Mouse (Mus musculus): Measurements from ENCODE around the gene Sf3b2. TPM values are rescaled to one million over a fixed set of nuclear protein-coding genes. Genes with fewer than 3 reads are reported as not detected.
"Not testable (repeated sequence)": the region's sequence is repeated elsewhere in the genome, so short reads cannot be mapped to it uniquely, and the experiment has no call there.

Sf3b2 gene
- polyA plus RNA-seq, 1 experiment, result 175 TPM

DNA sequence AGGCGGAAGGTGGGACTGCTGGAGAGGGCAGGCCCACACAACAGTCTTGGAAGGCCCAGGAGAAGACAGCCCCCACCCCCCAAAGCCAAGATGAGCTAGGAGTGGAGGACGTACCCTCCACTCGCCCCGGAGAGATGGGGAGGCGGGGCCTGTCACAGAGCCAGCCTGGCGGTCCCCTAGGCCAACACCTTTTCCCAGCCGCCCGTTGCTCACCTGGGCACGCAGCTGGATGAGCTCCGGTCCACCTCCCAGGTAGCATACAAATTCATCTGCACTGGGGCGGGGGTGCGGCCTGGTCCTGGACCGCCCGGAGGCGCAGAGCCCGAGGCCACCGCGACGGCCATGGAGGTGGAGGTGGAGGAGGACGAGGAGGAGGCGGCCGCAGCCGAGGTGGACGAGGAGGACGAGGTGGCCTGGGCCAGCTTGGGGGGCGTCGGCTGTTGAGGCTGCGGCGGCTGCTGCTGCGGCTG is 22.9 kb downstream of the Sf3b2 start:
- Histone ChIP-seq H3K4me3 (replicated peaks; ENCODE audit: insufficient read depth, low read depth, low read length) (peak overlapping the region; percentile 54), H3K4me1 (ENCODE audit: control insufficient read depth, insufficient read depth, low read length) (no peaks in the 10 kb centered on the region; the same call in 1 of the 2 replicates), H3K27me3 (ENCODE audit: control insufficient read depth, insufficient read depth, low read length) (no peaks in the 10 kb centered on the region), H3K27ac (ENCODE audit: insufficient read depth, low read length) (no peak overlapping the region)
- peak; percentile 51 to 56 for DNase-seq
- TF ChIP-seq POLR2A (IDR thresholded peaks at IDR 0.05; ENCODE audit: borderline replicate concordance, insufficient read depth, low read length), result no peak
- TF ChIP-seq CTCF (IDR thresholded peaks at IDR 0.05; ENCODE audit: borderline replicate concordance, insufficient read depth, low read depth, low read length), result no peak
- under 1% methylated on average over 30 of the region's 30 CpGs for WGBS

DNA sequence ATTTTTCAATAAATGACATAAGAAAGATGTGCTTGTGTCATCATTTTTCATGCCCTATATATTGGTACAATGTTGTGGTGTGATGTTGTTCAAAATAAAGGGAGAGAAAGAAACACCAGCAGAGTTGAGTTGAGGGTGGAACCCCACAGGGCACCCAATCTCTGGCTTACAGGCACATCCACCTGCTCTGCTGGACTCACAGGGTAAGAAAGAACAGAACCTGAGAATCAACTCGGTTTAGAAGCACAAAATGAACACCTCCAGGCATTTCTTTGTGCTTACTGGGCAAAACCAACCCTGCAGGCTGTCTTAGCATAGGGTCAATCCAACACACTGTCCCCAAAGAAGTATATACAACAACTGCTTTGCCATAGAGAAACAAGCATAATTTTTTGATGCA is 23.8 kb downstream of the Sf3b2 start:
- 13% methylated on average over 1 of the region's 1 CpGs for WGBS
- no peak for TF ChIP-seq POLR2A (IDR thresholded peaks at IDR 0.05; ENCODE audit: borderline replicate concordance, insufficient read depth, low read length)
- TF ChIP-seq CTCF (IDR thresholded peaks at IDR 0.05; ENCODE audit: borderline replicate concordance, insufficient read depth, low read depth, low read length), result no peak

DNA sequence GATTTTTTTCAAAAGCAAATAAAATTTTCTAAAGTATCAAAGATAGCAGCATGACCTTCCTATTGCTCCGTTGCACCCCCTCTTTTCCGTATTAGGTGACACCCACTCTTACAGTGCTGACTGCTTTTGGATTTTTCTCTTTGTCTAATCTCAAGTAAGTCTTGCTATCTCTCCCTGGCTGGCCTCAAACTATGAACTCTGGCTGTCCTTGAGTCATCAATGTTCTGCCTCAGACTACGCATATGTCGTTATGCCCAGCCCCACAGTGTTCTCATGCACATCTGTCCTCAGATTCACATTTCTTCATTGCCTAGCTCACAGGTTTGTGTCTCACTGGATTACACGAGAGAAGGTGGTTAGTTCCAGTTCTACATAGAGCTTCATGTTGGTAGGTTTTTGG is 25.9 kb downstream of the Sf3b2 start:
- WGBS, result 85% methylated on average over 5 of the region's 5 CpGs
- Histone ChIP-seq H3K27me3 (ENCODE audit: control insufficient read depth, insufficient read depth, low read length) (no peaks in the 10 kb centered on the region), H3K4me1 (ENCODE audit: control insufficient read depth, insufficient read depth, low read length) (no peaks in the 10 kb centered on the region; the same call in 1 of the 2 replicates), H3K4me3 (replicated peaks; ENCODE audit: insufficient read depth, low read depth, low read length) (no peak overlapping the region), H3K27ac (ENCODE audit: insufficient read depth, low read length) (no peak overlapping the region)
- TF ChIP-seq POLR2A (IDR thresholded peaks at IDR 0.05; ENCODE audit: borderline replicate concordance, insufficient read depth, low read length), result no peak
- no peak for TF ChIP-seq CTCF (IDR thresholded peaks at IDR 0.05; ENCODE audit: borderline replicate concordance, insufficient read depth, low read depth, low read length)
- DNase-seq, result no peak

More for the DNA sequence above, 23.8 kb downstream of the Sf3b2 start:
- no peaks in the 10 kb centered on the region for H3K27me3 ChIP-seq (ENCODE audit: control insufficient read depth, insufficient read depth, low read length)
- no peak for DNase-seq
- no peak overlapping the region for H3K27ac ChIP-seq (ENCODE audit: insufficient read depth, low read length)
- H3K4me1 ChIP-seq (ENCODE audit: control insufficient read depth, insufficient read depth, low read length), result no peaks in the 10 kb centered on the region; the same call in 1 of the 2 replicates
- no peak overlapping the region for H3K4me3 ChIP-seq (replicated peaks; ENCODE audit: insufficient read depth, low read depth, low read length)

DNA sequence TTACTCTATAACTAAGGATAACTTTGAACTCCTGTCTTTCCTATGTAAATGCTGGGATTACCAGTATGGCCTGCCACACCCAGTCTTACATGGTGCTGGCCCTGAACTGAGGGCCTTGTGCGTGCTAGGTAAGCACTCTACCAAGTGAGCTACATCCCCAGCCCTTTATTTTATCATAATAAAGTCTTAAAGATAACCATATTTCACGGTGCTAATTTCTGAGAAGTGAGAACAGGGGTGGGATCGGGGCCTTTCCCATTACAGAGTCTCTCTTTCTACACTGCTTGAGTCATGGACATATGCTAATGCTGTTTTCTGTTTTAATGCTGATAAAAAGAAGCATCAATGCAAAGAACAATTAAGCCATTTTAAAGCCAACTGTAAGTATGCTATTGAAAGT is 26.4 kb downstream of the Sf3b2 start:
- no peaks in the 10 kb centered on the region; the same call in 1 of the 2 replicates for H3K4me1 ChIP-seq (ENCODE audit: control insufficient read depth, insufficient read depth, low read length)
- TF ChIP-seq POLR2A (IDR thresholded peaks at IDR 0.05; ENCODE audit: borderline replicate concordance, insufficient read depth, low read length), result no peak
- TF ChIP-seq CTCF (IDR thresholded peaks at IDR 0.05; ENCODE audit: borderline replicate concordance, insufficient read depth, low read depth, low read length), result no peak
- H3K4me3 ChIP-seq (replicated peaks; ENCODE audit: insufficient read depth, low read depth, low read length), result no peak overlapping the region
- no peaks in the 10 kb centered on the region for H3K27me3 ChIP-seq (ENCODE audit: control insufficient read depth, insufficient read depth, low read length)
- 93% methylated on average over 3 of the region's 3 CpGs for WGBS
- H3K27ac ChIP-seq (ENCODE audit: insufficient read depth, low read length), result no peak overlapping the region
- no peak for DNase-seq

DNA sequence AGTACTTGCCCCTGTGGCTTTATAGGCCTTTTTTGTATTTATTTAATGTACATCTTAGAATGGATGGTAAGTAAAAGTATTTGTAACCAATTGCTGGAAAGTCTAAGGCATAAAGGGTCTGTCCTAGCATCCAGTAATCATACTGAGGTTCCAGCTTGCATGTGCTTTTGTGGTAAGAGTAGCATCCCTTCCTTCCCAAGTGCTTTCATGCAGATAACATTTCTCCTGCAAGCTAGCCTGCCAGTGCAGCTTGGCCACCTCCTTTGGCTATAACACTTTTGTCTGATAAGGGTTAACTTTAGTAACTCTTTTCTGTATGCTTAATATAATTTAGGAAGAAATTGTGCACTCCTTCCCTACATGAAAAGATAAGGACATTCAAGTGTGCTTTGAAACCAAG is 27.2 kb downstream of the Sf3b2 start:
- no peak overlapping the region for H3K27ac ChIP-seq (ENCODE audit: insufficient read depth, low read length)
- H3K27me3 ChIP-seq (ENCODE audit: control insufficient read depth, insufficient read depth, low read length), result no peaks in the 10 kb centered on the region
- TF ChIP-seq CTCF (IDR thresholded peaks at IDR 0.05; ENCODE audit: borderline replicate concordance, insufficient read depth, low read depth, low read length) (no peak), POLR2A (IDR thresholded peaks at IDR 0.05; ENCODE audit: borderline replicate concordance, insufficient read depth, low read length) (no peak)
- H3K4me3 ChIP-seq (replicated peaks; ENCODE audit: insufficient read depth, low read depth, low read length), result no peak overlapping the region
- DNase-seq, result no peak
- no peaks in the 10 kb centered on the region; the same call in 1 of the 2 replicates for H3K4me1 ChIP-seq (ENCODE audit: control insufficient read depth, insufficient read depth, low read length)

DNA sequence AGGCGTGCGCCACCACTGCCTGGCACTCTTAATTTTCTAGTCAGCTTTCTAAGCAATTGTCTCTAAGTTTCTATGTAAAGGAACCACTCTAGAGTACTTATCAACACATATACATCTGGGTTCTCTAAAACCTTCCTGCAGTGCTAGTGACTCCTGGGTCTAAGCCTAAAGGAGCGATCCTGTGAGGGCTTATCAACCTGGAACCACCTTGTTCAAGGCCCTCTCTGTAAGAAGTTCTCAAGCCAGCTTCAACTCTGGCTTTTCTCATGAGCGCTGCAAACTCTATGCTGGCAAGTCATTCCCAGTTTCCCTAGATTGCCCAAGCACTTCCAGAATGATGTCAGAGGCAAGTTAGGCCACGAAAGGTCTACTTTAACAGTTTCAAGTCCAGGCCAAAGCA is 28.2 kb downstream of the Sf3b2 start:
- DNase-seq, result no peak
- H3K27ac ChIP-seq (ENCODE audit: insufficient read depth, low read length), result no peak overlapping the region
- H3K4me1 ChIP-seq (ENCODE audit: control insufficient read depth, insufficient read depth, low read length), result no peaks in the 10 kb centered on the region; the same call in 1 of the 2 replicates
- WGBS, result 98% methylated on average over 5 of the region's 5 CpGs
- no peak overlapping the region for H3K4me3 ChIP-seq (replicated peaks; ENCODE audit: insufficient read depth, low read depth, low read length)
- H3K27me3 ChIP-seq (ENCODE audit: control insufficient read depth, insufficient read depth, low read length), result no peaks in the 10 kb centered on the region
- no peak for TF ChIP-seq CTCF (IDR thresholded peaks at IDR 0.05; ENCODE audit: borderline replicate concordance, insufficient read depth, low read depth, low read length)
- TF ChIP-seq POLR2A (IDR thresholded peaks at IDR 0.05; ENCODE audit: borderline replicate concordance, insufficient read depth, low read length), result no peak

DNA sequence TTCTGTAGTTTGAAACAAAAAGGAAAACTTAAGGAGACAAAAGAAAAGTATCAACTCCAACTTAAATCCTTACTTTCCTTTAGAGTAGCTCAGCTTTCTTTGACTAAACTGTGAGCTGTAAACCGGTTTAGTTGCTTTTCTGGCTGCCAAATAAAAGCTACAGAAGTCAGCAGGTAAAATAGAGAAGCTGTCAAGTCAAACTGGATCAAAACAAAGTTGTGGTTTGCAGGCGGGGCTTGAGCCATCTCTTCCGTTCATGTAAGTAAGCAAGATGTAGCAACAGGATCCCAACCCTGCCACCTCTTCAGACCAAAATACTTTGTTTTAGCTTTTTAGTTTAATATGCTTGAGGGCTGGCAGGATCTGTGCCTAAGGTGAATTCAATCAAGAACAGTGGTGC is 38.1 kb downstream of the Sf3b2 start:
- Histone ChIP-seq H3K27me3 (ENCODE audit: control insufficient read depth, insufficient read depth, low read length) (no peaks in the 10 kb centered on the region), H3K27ac (ENCODE audit: insufficient read depth, low read length) (no peak overlapping the region), H3K4me3 (replicated peaks; ENCODE audit: insufficient read depth, low read depth, low read length) (no peak overlapping the region), H3K4me1 (ENCODE audit: control insufficient read depth, insufficient read depth, low read length) (no peaks in the 10 kb centered on the region)
- DNase-seq, result no peak
- TF ChIP-seq POLR2A (IDR thresholded peaks at IDR 0.05; ENCODE audit: borderline replicate concordance, insufficient read depth, low read length), result no peak
- no peak for TF ChIP-seq CTCF (IDR thresholded peaks at IDR 0.05; ENCODE audit: borderline replicate concordance, insufficient read depth, low read depth, low read length)
- WGBS, result 66% methylated on average over 3 of the region's 3 CpGs

DNA sequence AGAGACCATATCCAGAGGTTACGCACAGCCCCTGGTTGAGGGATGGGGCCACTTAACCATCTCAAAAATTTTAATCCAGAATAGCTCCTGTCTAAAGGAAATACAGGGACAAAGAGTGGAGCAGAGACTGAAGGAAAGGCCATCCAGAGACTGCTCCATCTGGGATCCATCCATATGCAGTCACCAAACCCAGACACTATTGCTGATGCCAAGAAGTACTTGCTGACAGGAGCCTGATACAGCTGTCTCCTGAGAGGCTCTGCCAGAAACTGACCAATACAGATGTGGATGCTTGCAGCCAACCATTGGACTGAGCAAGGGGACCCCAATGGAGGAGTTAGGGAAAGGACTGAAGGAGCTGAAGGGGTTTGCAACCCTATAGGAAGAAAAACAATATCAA is 58.3 kb downstream of the Sf3b2 start:
- 97% methylated on average over 1 of the region's 1 CpGs for WGBS
- H3K4me1 ChIP-seq (ENCODE audit: control insufficient read depth, insufficient read depth, low read length); H3K4me3 ChIP-seq (replicated peaks; ENCODE audit: insufficient read depth, low read depth, low read length); H3K27ac ChIP-seq (ENCODE audit: insufficient read depth, low read length); H3K27me3 ChIP-seq (ENCODE audit: control insufficient read depth, insufficient read depth, low read length); DNase-seq: not testable (repeated sequence)

Data from cerebellum, adult 2 months (tissue).